Mouse (Mus musculus) midbrain, embryonic 13.5 days (tissue): Measurements from ENCODE around the gene Hdac8. TPM values are rescaled to one million over a fixed set of nuclear protein-coding genes. Genes with fewer than 3 reads are reported as not detected.
A peak's percentile ranks its signal among the peaks of the same experiment; 100 is the strongest.

Source experiments
- ATAC-seq: fragments of 200-750 bp; cut with Nextera tagmentation; 2 replicates; pipeline ENCODE4 v1.8.0; 2017; ENCODE audit warnings: mild to moderate bottlenecking, moderate TSS enrichment, moderate library complexity
- H3K27ac ChIP-seq: fragments of 300-500 bp; sonication (generic); 2 replicates; pipeline ENCODE4 v1.5.1; 2015; ENCODE audit warnings: inconsistent platforms, mild to moderate bottlenecking, moderate library complexity
- H3K27me3 ChIP-seq: fragments of 300-500 bp; sonication (generic); 2 replicates; pipeline ENCODE4 v1.6.1; 2015; ENCODE audit warnings: mild to moderate bottlenecking, inconsistent platforms
- H3K36me3 ChIP-seq: fragments of 300-500 bp; sonication (generic); 2 replicates; pipeline ENCODE4 v1.6.1; 2015; ENCODE audit warnings: mild to moderate bottlenecking, inconsistent platforms
- H3K4me1 ChIP-seq: fragments of 300-500 bp; sonication (generic); replicated peaks from 2 replicates; pipeline ENCODE4 v1.6.1; 2015; ENCODE audit warnings: inconsistent platforms
- H3K4me2 ChIP-seq: fragments of 300-500 bp; sonication (generic); replicated peaks from 2 replicates; pipeline ENCODE4 v1.6.1; 2015; ENCODE audit warnings: moderate library complexity, mild to moderate bottlenecking, inconsistent platforms
- H3K4me3 ChIP-seq: fragments of 300-500 bp; sonication (generic); replicated peaks from 2 replicates; pipeline ENCODE4 v1.5.1; 2015; ENCODE audit warnings: mild to moderate bottlenecking, inconsistent platforms
- H3K9ac ChIP-seq: fragments of 300-500 bp; sonication (generic); replicated peaks from 2 replicates; pipeline ENCODE4 v1.6.1; 2015; ENCODE audit warnings: mild to moderate bottlenecking, inconsistent platforms
- H3K9me3 ChIP-seq: fragments of 300-500 bp; sonication (generic); 2 replicates; pipeline ENCODE4 v1.6.1; 2016; ENCODE audit warnings: mild to moderate bottlenecking, inconsistent platforms
- WGBS: fragments of 180-500 bp; shearing (Covaris S2); methylation state at CpG from one replicate; pipeline ENCODE4 v1.1.7; 2015; 5-methylcytosine and 5-hydroxymethylcytosine counted together
- microRNA-seq: library from miRNA; unstranded; fragments of <30 nt; microRNA quantifications from one replicate; pipeline ENCODE4, GENCODE M21; 2016
- polyA plus RNA-seq: library from polyadenylated mRNA; unstranded; fragments of >200 nt; fragmentation: Nextera tagmentation; extraction: Ambion mirVana; gene quantifications from 2 replicates; pipeline ENCODE4 v1.2.1, GENCODE M21; 2015

Hdac8 gene
- polyA plus RNA-seq, 1 experiment from 2014 or later, result 10.6 TPM

- peak overlapping the region; percentile 69 for H3K27ac ChIP-seq
Measured at GRCm38 (mm10) chrX:102251221-102251936, 253.8 kb downstream of the Hdac8 start.

DNA sequence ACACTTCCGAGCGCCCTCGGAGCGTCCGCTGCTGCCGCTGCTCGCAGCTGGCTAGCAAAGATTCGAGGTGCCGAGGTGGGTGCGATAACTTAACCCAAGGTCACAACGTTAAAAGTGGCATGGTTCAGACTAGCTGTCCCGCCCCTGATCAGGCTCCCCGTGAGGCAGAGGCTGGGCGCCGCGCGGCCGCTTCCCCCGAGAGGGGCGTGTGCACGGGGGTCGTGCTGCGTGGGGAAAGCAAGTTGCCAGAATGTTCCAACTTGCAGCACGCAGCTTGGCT, 254.3 kb downstream of the Hdac8 start:
- Histone ChIP-seq H3K4me3 (peak overlapping the region; percentile 53), H3K27ac (no peak overlapping the region), H3K4me1 (peaks cover 10% of the 10 kb centered on the region), H3K4me2 (peak overlapping the region; percentile 83), H3K9ac (peak overlapping the region; percentile 63), H3K36me3 (no peaks in the 10 kb centered on the region), H3K27me3 (peaks cover 71% of the 10 kb centered on the region), H3K9me3 (no peaks in the 10 kb centered on the region)
- ATAC-seq, result no peak
- WGBS, result 26% methylated on average over 24 of the region's 24 CpGs

More at GRCm38 (mm10) chrX:102251221-102251936, 253.8 kb downstream of the Hdac8 start:
- H3K4me1 ChIP-seq, result peaks cover 10% of the 10 kb centered on the region
- 17% methylated on average over 53 of the region's 80 CpGs for WGBS
- no peaks in the 10 kb centered on the region for H3K9me3 ChIP-seq
- no peak; the same call in 1 of the 2 replicates for ATAC-seq
- peak overlapping the region; percentile 83 for H3K4me2 ChIP-seq
- peaks cover 71% of the 10 kb centered on the region for H3K27me3 ChIP-seq
- peak overlapping the region; percentile 63 for H3K9ac ChIP-seq
- H3K4me3 ChIP-seq, result peak overlapping the region; percentile 53
- no peaks in the 10 kb centered on the region for H3K36me3 ChIP-seq

DNA sequence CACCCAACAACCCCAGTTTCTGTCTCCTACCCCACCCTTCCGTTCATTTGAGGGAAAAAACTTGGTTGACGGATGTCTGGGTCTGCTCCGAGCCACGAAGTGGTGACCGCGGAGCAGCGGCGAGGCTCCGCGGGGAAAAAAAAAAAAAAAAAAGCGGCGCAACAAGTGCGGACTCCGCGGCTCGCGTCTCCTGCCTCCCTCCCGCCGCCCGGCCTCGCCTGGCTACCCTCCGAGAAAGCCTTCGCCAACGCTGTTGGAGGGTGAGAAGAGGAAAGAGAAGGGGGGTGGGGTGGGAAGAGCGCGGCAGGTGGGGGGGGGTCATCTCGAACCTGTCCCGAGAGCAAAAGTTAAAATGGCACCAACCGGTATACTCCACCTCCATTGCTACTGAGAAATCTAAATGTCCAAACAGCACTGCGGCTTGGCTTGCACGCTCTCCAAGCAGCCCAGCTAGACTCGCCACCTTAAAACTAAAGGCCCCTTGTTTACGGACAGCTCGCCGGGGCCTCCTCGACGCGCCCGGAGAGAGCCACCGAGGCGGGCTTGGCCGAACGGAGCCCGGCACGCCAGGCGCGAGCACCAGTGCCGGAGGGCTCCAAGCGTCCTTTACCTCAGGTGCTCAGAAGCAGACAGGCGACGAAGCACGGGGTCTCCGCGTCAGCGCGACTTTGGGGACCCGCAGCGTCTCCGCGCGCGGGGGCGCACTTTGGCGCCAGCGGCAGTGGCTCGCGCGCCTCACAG, 254.8 kb downstream of the Hdac8 start:
- Histone ChIP-seq H3K27me3 (peaks cover 72% of the 10 kb centered on the region), H3K4me2 (peak overlapping the region; percentile 83), H3K36me3 (no peaks in the 10 kb centered on the region), H3K4me3 (peak overlapping the region; percentile 53), H3K4me1 (peaks cover 10% of the 10 kb centered on the region), H3K9me3 (no peaks in the 10 kb centered on the region), H3K9ac (peak overlapping the region; percentile 63; the same call in 1 of the 2 replicates), H3K27ac (no peak overlapping the region)
- no peak for ATAC-seq
- WGBS, result 21% methylated on average over 53 of the region's 68 CpGs

- no peaks in the 10 kb centered on the region for H3K9me3 ChIP-seq
- H3K27me3 ChIP-seq, result peaks cover 40% of the 10 kb centered on the region
- WGBS, result 50% methylated on average over 2 of the region's 2 CpGs
- H3K27ac ChIP-seq, result no peak overlapping the region
- H3K4me3 ChIP-seq, result no peak overlapping the region
- H3K4me2 ChIP-seq, result no peak overlapping the region
- no peaks in the 10 kb centered on the region for H3K36me3 ChIP-seq
- no peak overlapping the region for H3K9ac ChIP-seq
- H3K4me1 ChIP-seq, result no peaks in the 10 kb centered on the region
- no peak for ATAC-seq
Measured at GRCm38 (mm10) chrX:102244334-102244733, 260.8 kb downstream of the Hdac8 start.

Small RNAs within 50 kb of the gene (microRNA-seq; reads per million reads assigned to microRNA genes)
- not detected for gene Gm26318

Other genes starting within 250 kb of the Hdac8 start
- gene Phka1, start 138.9 kb upstream of the Hdac8 start, polyA plus RNA-seq, result 5.2 and 5.6 TPM in 2 replicates
- gene Gm3880, start 181.6 kb upstream of the Hdac8 start, polyA plus RNA-seq, result not detected in 2 replicates
- not detected in 2 replicates for gene Gm9112, start 202.3 kb upstream of the Hdac8 start, polyA plus RNA-seq
- gene Dmrtc1b, start 202.5 kb upstream of the Hdac8 start, polyA plus RNA-seq, result not detected in 2 replicates